Mouse (Mus musculus): ENCODE measurements at regions not wholly inside any gene's neighbourhood (a gene's known extent, or its start where the extent isn't known, plus 50 kb on each side); places are given as distances from the start of the nearest gene placed in this dataset.
A peak's percentile ranks its signal among the peaks of the same experiment; 100 is the strongest.
"Not testable (repeated sequence)": the region's sequence is repeated elsewhere in the genome, so short reads cannot be mapped to it uniquely, and the experiment has no call there.

GRCm38 (mm10) chr13:39566491-39566890 is 605.8 kb upstream of the Slc35b3 start:
- no peak for DNase-seq (ENCODE audit: low spot score in 2 of 2)

GRCm38 (mm10) chr13:39537724-39538440 is 577.2 kb upstream of the Slc35b3 start:
- DNase-seq (ENCODE audit: low spot score in 2 of 2): no peak

GRCm38 (mm10) chr13:39526469-39526868 is 565.8 kb upstream of the Slc35b3 start:
- peak in 1 of 2 experiments; percentile 3 for DNase-seq (ENCODE audit: low spot score in 2 of 2)

GRCm38 (mm10) chr13:39523856-39524301 is 563.2 kb upstream of the Slc35b3 start:
- no peak for DNase-seq (ENCODE audit: low spot score in 2 of 2)

GRCm38 (mm10) chr13:39523246-39523850 is 562.7 kb upstream of the Slc35b3 start:
- DNase-seq (ENCODE audit: low spot score in 2 of 2): no peak

- DNase-seq (ENCODE audit: low spot score in 2 of 2): no peak
Measured at GRCm38 (mm10) chr13:39520846-39521245, 560.2 kb upstream of the Slc35b3 start.

GRCm38 (mm10) chr13:39516106-39516505 is 555.4 kb upstream of the Slc35b3 start:
- DNase-seq (ENCODE audit: low spot score in 2 of 2): no peak

GRCm38 (mm10) chr13:39489806-39490205 is 529.1 kb upstream of the Slc35b3 start:
- DNase-seq (ENCODE audit: low spot score in 2 of 2): no peak

- no peak for DNase-seq (ENCODE audit: low spot score in 2 of 2)
Measured at GRCm38 (mm10) chr13:39472621-39473020, 511.9 kb upstream of the Slc35b3 start.

- DNase-seq (ENCODE audit: low spot score in 2 of 2): no peak
Measured at GRCm38 (mm10) chr13:39441799-39442198, 481.1 kb upstream of the Slc35b3 start.

GRCm38 (mm10) chr13:39440907-39441306 is 480.2 kb upstream of the Slc35b3 start:
- DNase-seq (ENCODE audit: low spot score in 2 of 2): peak; percentile 52 to 78

- no peak for DNase-seq (ENCODE audit: low spot score in 2 of 2)
Measured at GRCm38 (mm10) chr13:39440336-39440735, 479.7 kb upstream of the Slc35b3 start.

- no peak for DNase-seq (ENCODE audit: low spot score in 2 of 2)
Measured at GRCm38 (mm10) chr13:39427996-39428395, 467.3 kb upstream of the Slc35b3 start.

GRCm38 (mm10) chr13:39425944-39426343 is 465.3 kb upstream of the Slc35b3 start:
- DNase-seq (ENCODE audit: low spot score in 2 of 2): no peak

- no peak for DNase-seq (ENCODE audit: low spot score in 2 of 2)
Measured at GRCm38 (mm10) chr13:39418127-39418526, 457.5 kb upstream of the Slc35b3 start.

GRCm38 (mm10) chr13:39411471-39412251 is 451.0 kb upstream of the Slc35b3 start:
- DNase-seq (ENCODE audit: low spot score in 2 of 2): no peak

GRCm38 (mm10) chr13:39392589-39392988 is 431.9 kb upstream of the Slc35b3 start:
- DNase-seq (ENCODE audit: low spot score in 2 of 2): no peak

- DNase-seq (ENCODE audit: low spot score in 2 of 2): not testable (repeated sequence)
Measured at GRCm38 (mm10) chr13:39392151-39392550, 431.5 kb upstream of the Slc35b3 start.

GRCm38 (mm10) chr13:39376677-39377076 is 416.0 kb upstream of the Slc35b3 start:
- no peak for DNase-seq (ENCODE audit: low spot score in 2 of 2)

- no peak for DNase-seq (ENCODE audit: low spot score in 2 of 2)
Measured at GRCm38 (mm10) chr13:39376269-39376668, 415.6 kb upstream of the Slc35b3 start.

GRCm38 (mm10) chr13:39372565-39372964 is 411.9 kb upstream of the Slc35b3 start:
- no peak for DNase-seq (ENCODE audit: low spot score in 2 of 2)

GRCm38 (mm10) chr13:39363637-39364036 is 403.0 kb upstream of the Slc35b3 start:
- no peak for DNase-seq (ENCODE audit: low spot score in 2 of 2)
